Mouse (Mus musculus): Measurements from ENCODE around the gene Sstr3. TPM values are rescaled to one million over a fixed set of nuclear protein-coding genes. Genes with fewer than 3 reads are reported as not detected.

The Sstr3 gene
- polyA plus RNA-seq, 1 experiment = not detected

DNA sequence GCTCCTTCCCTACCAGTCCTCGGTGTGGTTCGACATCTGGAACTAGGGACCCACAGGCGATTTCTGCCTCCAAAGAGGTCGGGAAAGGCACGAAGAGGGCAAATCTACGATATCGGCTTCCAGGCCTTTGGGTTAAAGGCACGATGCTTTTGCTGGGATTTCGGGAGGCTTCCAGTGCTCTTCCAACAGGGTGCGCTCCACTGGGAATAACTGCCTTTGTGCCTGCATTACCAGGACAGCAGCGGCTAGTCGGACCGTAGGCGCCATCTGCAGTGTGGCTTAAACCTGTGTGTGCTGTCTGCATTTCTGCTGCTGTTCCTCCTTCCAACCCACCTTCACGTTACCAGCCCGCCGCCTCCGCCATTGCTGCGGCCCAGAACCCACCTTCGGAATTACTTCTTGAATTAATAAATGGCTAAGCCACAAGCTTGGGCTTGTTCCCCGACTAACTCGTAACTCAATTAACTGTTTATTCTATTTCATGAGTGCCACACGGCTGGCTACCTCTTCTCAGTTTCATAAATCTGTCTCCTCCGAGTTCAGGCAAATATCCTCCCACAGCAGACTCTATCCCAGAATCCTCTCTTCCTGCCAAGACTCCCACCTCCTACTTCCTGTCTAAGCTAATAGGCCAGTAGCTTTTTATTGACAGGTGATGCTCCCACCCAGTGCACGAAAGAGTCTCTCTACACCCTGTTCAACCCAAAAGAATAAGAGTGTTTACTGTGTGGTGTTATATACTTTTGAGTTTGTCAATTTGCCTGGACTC, 10.2 kb upstream of the Sstr3 start:
- H3K4me3 ChIP-seq (ENCODE audit: low read depth, low read length) = peak overlapping the region; percentile 97
- H3K9me3 ChIP-seq (replicated peaks; ENCODE audit: control insufficient read depth, insufficient read depth, low read length, poor library complexity, severe bottlenecking) = peaks cover 10% of the 10 kb centered on the region; the same call in 1 of the 2 replicates
- no peaks in the 10 kb centered on the region for H3K4me1 ChIP-seq (ENCODE audit: control insufficient read depth, insufficient read depth, low read length)
- no peaks in the 10 kb centered on the region for H3K27me3 ChIP-seq (ENCODE audit: control insufficient read depth, insufficient read depth, low read length, poor library complexity, severe bottlenecking)
- TF ChIP-seq EP300 (IDR thresholded peaks at IDR 0.05; ENCODE audit: insufficient read depth, low read depth, low read length) = no peak
- TF ChIP-seq CTCF (IDR thresholded peaks at IDR 0.05; ENCODE audit: low read depth, low read length) = peak; percentile 69
- TF ChIP-seq POLR2A (IDR thresholded peaks at IDR 0.05; ENCODE audit: insufficient read depth, low read length) = peak; percentile 54
- peak overlapping the region; percentile 27; the same call in 1 of the 2 replicates for H3K27ac ChIP-seq (ENCODE audit: insufficient read depth, low read length)
- H3K9ac ChIP-seq (ENCODE audit: low read depth, poor library complexity, severe bottlenecking) = peak overlapping the region; percentile 51
- H3K36me3 ChIP-seq (ENCODE audit: control insufficient read depth, insufficient read depth, low read length, poor library complexity, severe bottlenecking) = no peaks in the 10 kb centered on the region

DNA sequence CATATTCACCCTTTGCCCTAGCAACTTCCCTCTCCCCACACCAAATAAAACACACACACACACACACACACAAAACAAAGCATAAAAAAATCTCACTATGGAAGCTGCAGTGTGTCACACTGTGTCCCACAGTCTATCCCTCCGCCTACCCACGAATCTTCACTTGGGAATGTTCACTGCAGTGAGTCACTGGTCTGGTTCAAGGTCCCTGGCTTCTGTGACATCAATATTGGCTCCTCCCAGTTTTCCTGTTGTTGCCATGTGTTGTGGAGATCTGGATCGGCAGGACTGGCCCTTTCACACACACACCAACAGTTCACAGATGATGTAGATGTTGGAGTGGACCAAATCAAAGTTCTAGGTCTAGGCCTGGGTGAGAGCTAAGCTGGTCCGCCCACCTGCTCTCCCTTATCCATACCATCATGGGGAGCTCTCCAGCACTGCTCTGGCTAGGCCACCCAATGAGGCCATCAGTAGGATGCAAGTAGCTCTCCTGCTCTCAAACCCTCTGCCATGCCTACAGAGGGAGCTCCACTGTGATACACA, 4.8 kb upstream of the Sstr3 start:
- no peaks in the 10 kb centered on the region for H3K27me3 ChIP-seq (ENCODE audit: control insufficient read depth, insufficient read depth, low read length, poor library complexity, severe bottlenecking)
- H3K4me1 ChIP-seq (ENCODE audit: control insufficient read depth, insufficient read depth, low read length) = peaks cover 5% of the 10 kb centered on the region
- no peak overlapping the region for H3K27ac ChIP-seq (ENCODE audit: insufficient read depth, low read length)

DNA sequence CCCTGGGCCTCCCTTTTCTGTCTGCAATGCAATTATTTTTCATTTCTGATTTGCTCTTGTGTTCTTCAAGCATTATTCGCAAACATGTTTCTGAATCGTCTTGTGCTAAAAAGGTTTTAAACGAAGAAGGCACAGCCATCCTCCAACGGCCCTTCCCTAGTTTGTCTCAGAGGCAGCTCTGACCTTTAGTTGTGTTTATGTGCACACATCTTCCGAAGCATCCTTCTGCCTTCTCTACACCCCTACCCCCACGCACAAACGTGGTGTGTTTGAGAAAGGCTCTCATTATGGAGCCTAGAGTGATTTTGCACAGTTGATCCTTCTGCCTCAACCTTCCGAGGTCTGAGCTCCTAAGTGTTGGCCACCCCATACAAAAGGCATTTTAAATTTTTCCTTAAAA, 4.2 kb upstream of the Sstr3 start:
- Histone ChIP-seq H3K9ac (ENCODE audit: low read depth, poor library complexity, severe bottlenecking) (no peak overlapping the region), H3K9me3 (replicated peaks; ENCODE audit: control insufficient read depth, insufficient read depth, low read length, poor library complexity, severe bottlenecking) (peaks cover 10% of the 10 kb centered on the region; the same call in 1 of the 2 replicates), H3K4me3 (ENCODE audit: low read depth, low read length) (no peak overlapping the region), H3K27me3 (ENCODE audit: control insufficient read depth, insufficient read depth, low read length, poor library complexity, severe bottlenecking) (no peaks in the 10 kb centered on the region), H3K27ac (ENCODE audit: insufficient read depth, low read length) (peak overlapping the region; percentile 43; the same call in 1 of the 2 replicates), H3K36me3 (ENCODE audit: control insufficient read depth, insufficient read depth, low read length, poor library complexity, severe bottlenecking) (no peaks in the 10 kb centered on the region), H3K4me1 (ENCODE audit: control insufficient read depth, insufficient read depth, low read length) (peaks cover 5% of the 10 kb centered on the region)
- TF ChIP-seq CTCF (IDR thresholded peaks at IDR 0.05; ENCODE audit: low read depth, low read length) = no peak
- TF ChIP-seq EP300 (IDR thresholded peaks at IDR 0.05; ENCODE audit: insufficient read depth, low read depth, low read length) = no peak
- no peak for TF ChIP-seq POLR2A (IDR thresholded peaks at IDR 0.05; ENCODE audit: insufficient read depth, low read length)

More for the DNA sequence above, 4.8 kb upstream of the Sstr3 start:
- Histone ChIP-seq H3K36me3 (ENCODE audit: control insufficient read depth, insufficient read depth, low read length, poor library complexity, severe bottlenecking) (no peaks in the 10 kb centered on the region), H3K9me3 (replicated peaks; ENCODE audit: control insufficient read depth, insufficient read depth, low read length, poor library complexity, severe bottlenecking) (peaks cover 10% of the 10 kb centered on the region; the same call in 1 of the 2 replicates), H3K4me3 (ENCODE audit: low read depth, low read length) (no peak overlapping the region), H3K9ac (ENCODE audit: low read depth, poor library complexity, severe bottlenecking) (no peak overlapping the region)
- no peak for TF ChIP-seq CTCF (IDR thresholded peaks at IDR 0.05; ENCODE audit: low read depth, low read length)
- no peak for TF ChIP-seq EP300 (IDR thresholded peaks at IDR 0.05; ENCODE audit: insufficient read depth, low read depth, low read length)
- TF ChIP-seq POLR2A (IDR thresholded peaks at IDR 0.05; ENCODE audit: insufficient read depth, low read length) = no peak

DNA sequence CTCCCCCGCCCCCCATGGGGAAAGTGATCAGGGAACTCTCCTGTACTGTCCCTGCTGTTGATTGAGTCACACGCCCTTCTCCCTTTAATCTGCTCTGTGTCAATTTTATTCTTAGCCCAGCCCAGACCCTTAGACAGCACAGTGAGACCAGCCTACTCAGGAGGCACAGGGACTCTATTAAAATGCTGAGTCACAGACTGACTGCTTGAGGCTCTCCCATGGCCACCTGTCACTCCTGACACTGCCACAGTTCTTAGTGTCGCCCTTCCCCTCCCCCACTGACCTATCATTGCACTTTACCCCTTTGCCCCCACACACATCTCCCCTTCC, 3.8 kb upstream of the Sstr3 start:
- Histone ChIP-seq H3K36me3 (ENCODE audit: control insufficient read depth, insufficient read depth, low read length, poor library complexity, severe bottlenecking) (no peaks in the 10 kb centered on the region), H3K4me3 (ENCODE audit: low read depth, low read length) (no peak overlapping the region), H3K9ac (ENCODE audit: low read depth, poor library complexity, severe bottlenecking) (no peak overlapping the region), H3K4me1 (ENCODE audit: control insufficient read depth, insufficient read depth, low read length) (peaks cover 5% of the 10 kb centered on the region), H3K27me3 (ENCODE audit: control insufficient read depth, insufficient read depth, low read length, poor library complexity, severe bottlenecking) (no peaks in the 10 kb centered on the region), H3K27ac (ENCODE audit: insufficient read depth, low read length) (peak overlapping the region; percentile 59), H3K9me3 (replicated peaks; ENCODE audit: control insufficient read depth, insufficient read depth, low read length, poor library complexity, severe bottlenecking) (peaks cover 8% of the 10 kb centered on the region; the same call in 1 of the 2 replicates)
- TF ChIP-seq EP300 (IDR thresholded peaks at IDR 0.05; ENCODE audit: insufficient read depth, low read depth, low read length) = peak; percentile 94
- TF ChIP-seq CTCF (IDR thresholded peaks at IDR 0.05; ENCODE audit: low read depth, low read length) = no peak

DNA sequence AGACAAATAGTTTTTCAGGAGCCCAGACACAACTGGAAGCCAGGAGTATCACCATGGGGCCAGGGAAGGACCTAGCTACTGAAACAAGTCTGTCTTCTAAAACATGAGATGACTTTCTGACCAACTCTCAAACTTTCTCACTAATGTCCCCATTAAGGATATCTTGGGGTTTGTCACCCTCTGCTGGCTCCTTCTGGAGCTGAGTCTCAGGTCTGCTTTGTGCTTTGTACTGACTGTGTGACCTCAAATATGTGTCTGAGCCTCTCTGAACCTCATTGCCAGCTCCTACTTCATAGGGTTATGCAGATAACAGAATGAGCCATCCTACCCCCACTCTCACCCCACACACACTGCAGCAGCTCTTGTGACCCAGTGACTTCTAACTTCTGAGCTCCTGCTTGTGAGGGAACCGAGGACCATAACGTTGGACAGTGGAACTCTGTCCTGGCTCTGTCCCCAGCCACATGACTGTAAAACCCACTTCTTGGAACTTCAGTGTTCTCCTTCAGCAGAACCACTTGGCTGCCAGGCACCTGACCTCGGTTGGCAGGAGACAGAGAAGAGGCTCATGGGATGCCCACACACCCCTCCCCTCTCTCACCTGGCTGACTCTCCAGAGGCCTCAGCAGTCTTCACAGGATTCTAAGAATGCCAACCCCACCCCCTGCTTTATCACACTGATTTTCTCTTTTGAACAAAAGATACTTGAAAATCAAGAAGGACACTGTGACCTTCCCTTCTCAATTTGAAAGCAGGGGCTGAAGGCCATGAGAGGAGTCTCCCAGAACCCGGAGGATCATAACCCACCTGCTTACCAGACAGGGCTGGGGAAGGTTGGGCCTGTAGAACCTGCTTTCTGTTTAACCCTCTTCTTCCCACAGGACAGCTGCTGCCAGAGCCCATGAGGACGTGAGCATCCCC, 3.2 kb upstream of the Sstr3 start:
- peak overlapping the region; percentile 59 for H3K27ac ChIP-seq (ENCODE audit: insufficient read depth, low read length)
- H3K36me3 ChIP-seq (ENCODE audit: control insufficient read depth, insufficient read depth, low read length, poor library complexity, severe bottlenecking) = no peaks in the 10 kb centered on the region
- H3K9ac ChIP-seq (ENCODE audit: low read depth, poor library complexity, severe bottlenecking) = no peak overlapping the region
- TF ChIP-seq EP300 (IDR thresholded peaks at IDR 0.05; ENCODE audit: insufficient read depth, low read depth, low read length) = no peak; the same call in 1 of the 2 replicates
- TF ChIP-seq CTCF (IDR thresholded peaks at IDR 0.05; ENCODE audit: low read depth, low read length) = no peak
- TF ChIP-seq POLR2A (IDR thresholded peaks at IDR 0.05; ENCODE audit: insufficient read depth, low read length) = no peak
- 0 out of 2 replicates have a peak, but pooled peaks cover 2% of the 10 kb centered on the region for H3K9me3 ChIP-seq (replicated peaks; ENCODE audit: control insufficient read depth, insufficient read depth, low read length, poor library complexity, severe bottlenecking)
- no peak overlapping the region for H3K4me3 ChIP-seq (ENCODE audit: low read depth, low read length)
- H3K4me1 ChIP-seq (ENCODE audit: control insufficient read depth, insufficient read depth, low read length) = peaks cover 5% of the 10 kb centered on the region
- H3K27me3 ChIP-seq (ENCODE audit: control insufficient read depth, insufficient read depth, low read length, poor library complexity, severe bottlenecking) = no peaks in the 10 kb centered on the region
